Mouse (Mus musculus) intestine, postnatal 0 days (tissue): ENCODE measurements around the gene Olfr430. TPM values are rescaled to one million over a fixed set of nuclear protein-coding genes. Genes with fewer than 3 reads are reported as not detected.

Source experiments
- ATAC-seq: fragments of 200-750 bp; cut with Nextera tagmentation; 2 replicates; pipeline ENCODE4 v1.8.0; 2017; ENCODE audit warnings: mild to moderate bottlenecking, moderate TSS enrichment, moderate library complexity
- H3K27ac ChIP-seq: fragments of 300-500 bp; sonication (generic); 2 replicates; pipeline ENCODE4 v1.5.1; 2014; ENCODE audit warnings: mild to moderate bottlenecking, low read depth, low read length, moderate library complexity
- H3K27me3 ChIP-seq: fragments of 300-500 bp; sonication (generic); replicated peaks from 2 replicates; pipeline ENCODE4 v1.6.1; 2014; ENCODE audit warnings: low read length, mixed read lengths; ENCODE audit not compliant: control insufficient read depth, insufficient read depth
- H3K36me3 ChIP-seq: fragments of 300-500 bp; sonication (generic); 2 replicates; pipeline ENCODE4 v1.6.1; 2014; ENCODE audit warnings: mild to moderate bottlenecking, moderate library complexity; ENCODE audit not compliant: control insufficient read depth, insufficient read depth
- H3K4me1 ChIP-seq: fragments of 300-500 bp; sonication (generic); replicated peaks from 2 replicates; pipeline ENCODE4 v1.6.1; 2014; ENCODE audit warnings: antibody characterized with exemption, low read length, mixed read lengths; ENCODE audit not compliant: control insufficient read depth, insufficient read depth
- H3K4me2 ChIP-seq: fragments of 300-500 bp; sonication (generic); replicated peaks from 2 replicates; pipeline ENCODE4 v1.6.1; 2014; ENCODE audit warnings: low read depth, mild to moderate bottlenecking, moderate library complexity
- H3K4me3 ChIP-seq: fragments of 300-500 bp; sonication (generic); 2 replicates; pipeline ENCODE4 v1.5.1; 2014; ENCODE audit warnings: low read depth, low read length
- H3K9ac ChIP-seq: fragments of 300-500 bp; sonication (generic); 2 replicates; pipeline ENCODE4 v1.6.1; 2014; ENCODE audit warnings: mild to moderate bottlenecking, low read depth, low read length
- H3K9me3 ChIP-seq: fragments of 300-500 bp; sonication (generic); 2 replicates; pipeline ENCODE4 v1.6.1; 2016; ENCODE audit warnings: mixed run types; ENCODE audit not compliant: control insufficient read depth
- CTCF ChIP-seq: sonication (generic); IDR thresholded peaks from 2 replicates; pipeline ENCODE4 v1.5.1; 2016; ENCODE audit warnings: low read depth, mild to moderate bottlenecking, control low read depth, antibody characterized with exemption, moderate library complexity
- WGBS: fragments of 180-500 bp; shearing (Covaris S2); extraction: QIAGEN DNeasy Blood & Tissue Kit; methylation state at CpG from one replicate; pipeline ENCODE4 v1.1.7; 2014; 5-methylcytosine and 5-hydroxymethylcytosine counted together
- polyA plus RNA-seq: library from polyadenylated mRNA; unstranded; fragments of >200 nt; fragmentation: Nextera tagmentation; extraction: Ambion mirVana; gene quantifications from 2 replicates; pipeline ENCODE4 v1.2.1, GENCODE M21; 2015

Gene Olfr430
- polyA plus RNA-seq, 1 experiment from 2014 or later, result not detected

DNA sequence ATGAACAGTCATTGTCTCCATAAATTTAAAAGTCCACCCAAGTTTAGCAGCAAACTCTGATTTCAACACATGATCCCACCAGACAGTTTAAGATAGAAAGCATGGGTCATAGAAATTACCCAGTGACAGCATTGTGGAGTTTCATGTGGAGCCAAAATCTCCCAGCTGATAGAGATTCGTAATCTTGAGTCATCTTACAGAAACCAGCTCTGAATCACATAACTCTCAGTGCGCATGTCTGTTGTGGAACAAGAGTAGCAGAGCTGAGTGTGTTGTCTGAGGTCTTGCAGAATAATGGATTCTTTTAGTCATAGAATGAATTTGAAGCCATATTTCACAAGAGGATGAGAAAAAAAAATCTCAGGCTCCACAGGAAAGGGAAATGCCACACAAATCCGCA is 13.4 kb upstream of the Olfr430 start:
- no peak for TF ChIP-seq CTCF
- Histone ChIP-seq H3K9ac (no peak overlapping the region), H3K27ac (no peak overlapping the region), H3K27me3 (no peaks in the 10 kb centered on the region), H3K36me3 (no peaks in the 10 kb centered on the region), H3K4me2 (no peak overlapping the region), H3K4me1 (no peaks in the 10 kb centered on the region), H3K4me3 (no peak overlapping the region), H3K9me3 (no peaks in the 10 kb centered on the region)
- WGBS, result 72% methylated on average over 3 of the region's 3 CpGs
- ATAC-seq, result no peak

- ATAC-seq, result no peak
- no peak for TF ChIP-seq CTCF
- H3K36me3 ChIP-seq, result no peaks in the 10 kb centered on the region
These were observed 11.2 kb upstream of the Olfr430 start for GRCm38 (mm10) chr1:174055248-174055647.

DNA sequence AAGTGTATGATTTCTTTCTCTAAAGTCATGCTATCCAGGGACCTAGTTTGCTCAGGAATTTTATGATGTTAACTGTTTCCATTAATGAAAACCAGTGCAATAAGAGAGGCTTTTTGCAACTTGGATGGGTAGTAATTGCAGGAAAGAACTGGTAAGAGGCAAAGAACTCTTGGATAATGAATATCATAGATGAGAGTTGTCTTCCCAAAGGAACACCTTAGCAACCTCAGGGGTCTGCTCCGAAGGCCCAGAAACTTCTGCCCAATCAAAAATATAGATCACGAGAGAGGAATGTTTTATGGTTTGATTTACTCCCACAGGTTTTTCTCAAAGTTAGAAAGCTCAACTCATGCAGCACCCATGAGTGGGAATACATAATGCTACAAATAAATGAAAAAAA is 17.6 kb downstream of the Olfr430 start, which contains the start of gene Olfr429:
TSS of gene Olfr429 (plus strand) at position 301 of the 400 bp plus-strand sequence.
- no peaks in the 10 kb centered on the region for H3K36me3 ChIP-seq
- H3K4me3 ChIP-seq, result no peak within 1 kb of the TSS
- no peak within 1 kb of the TSS for H3K4me2 ChIP-seq
- no peak for ATAC-seq
- 88% methylated on average over 2 of the region's 2 CpGs for WGBS
- no peak for TF ChIP-seq CTCF
- H3K27me3 ChIP-seq, result no peaks in the 10 kb centered on the region
- H3K9ac ChIP-seq, result no peak within 1 kb of the TSS
- no peaks in the 10 kb centered on the region for H3K4me1 ChIP-seq
- H3K27ac ChIP-seq, result no peak within 1 kb of the TSS
- H3K9me3 ChIP-seq, result no peaks in the 10 kb centered on the region

More at GRCm38 (mm10) chr1:174055248-174055647, 11.2 kb upstream of the Olfr430 start:
- no peaks in the 10 kb centered on the region for H3K27me3 ChIP-seq
- H3K4me2 ChIP-seq, result no peak overlapping the region
- H3K4me3 ChIP-seq, result no peak overlapping the region
- 71% methylated on average over 2 of the region's 2 CpGs for WGBS
- no peaks in the 10 kb centered on the region for H3K9me3 ChIP-seq
- H3K9ac ChIP-seq, result no peak overlapping the region
- no peak overlapping the region for H3K27ac ChIP-seq
- no peaks in the 10 kb centered on the region for H3K4me1 ChIP-seq

DNA sequence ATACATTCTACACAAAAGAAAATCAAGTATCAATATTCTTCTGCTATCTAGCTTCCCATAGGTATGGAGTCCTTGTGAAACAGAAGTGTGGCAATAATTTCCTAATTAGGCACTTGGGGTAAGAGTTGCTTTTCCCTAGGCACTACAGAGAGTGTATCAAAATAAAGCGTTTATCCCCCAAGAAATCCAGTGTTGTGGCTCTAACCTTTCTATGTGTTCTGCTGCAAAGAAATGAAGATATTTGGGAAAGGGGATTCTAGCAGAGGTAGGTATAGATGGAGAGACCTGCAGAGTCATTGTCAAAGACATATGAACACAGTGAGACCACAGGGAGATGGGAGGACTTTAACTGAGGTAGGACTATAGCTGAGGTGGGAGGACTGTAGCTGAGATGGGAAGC is 30.2 kb downstream of the Olfr430 start, which contains the start of gene Olfr427:
TSS of gene Olfr427 (plus strand) at position 301 of the 400 bp plus-strand sequence.
- ATAC-seq, result no peak
- 83% methylated on average over 1 of the region's 1 CpGs for WGBS
- no peak within 1 kb of the TSS for H3K27ac ChIP-seq
- no peaks in the 10 kb centered on the region for H3K9me3 ChIP-seq
- no peak within 1 kb of the TSS for H3K9ac ChIP-seq
- no peaks in the 10 kb centered on the region for H3K36me3 ChIP-seq
- H3K4me1 ChIP-seq, result no peaks in the 10 kb centered on the region
- H3K27me3 ChIP-seq, result no peaks in the 10 kb centered on the region
- no peak within 1 kb of the TSS for H3K4me3 ChIP-seq
- H3K4me2 ChIP-seq, result no peak within 1 kb of the TSS
- TF ChIP-seq CTCF, result no peak

DNA sequence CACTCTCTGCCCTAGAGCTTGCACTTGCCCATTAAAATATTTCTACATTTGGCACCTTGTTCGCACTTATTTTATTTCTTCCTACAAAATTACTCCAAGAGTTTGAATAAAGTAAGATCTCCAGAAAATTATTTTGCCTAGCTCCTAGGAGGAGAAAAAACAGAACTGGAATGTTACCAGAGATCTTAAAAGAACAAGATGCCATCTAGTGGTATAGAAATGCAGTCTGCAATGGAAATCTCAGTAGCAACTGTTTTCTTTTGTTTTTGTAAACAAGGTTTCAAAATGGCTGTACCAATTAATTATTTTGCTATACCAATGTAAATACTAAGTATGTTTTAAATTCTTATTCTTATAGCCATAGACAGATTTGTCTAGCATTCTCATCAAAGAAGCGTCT is 37.3 kb downstream of the Olfr430 start:
- Histone ChIP-seq H3K4me2 (no peak overlapping the region), H3K4me1 (no peaks in the 10 kb centered on the region), H3K9me3 (no peaks in the 10 kb centered on the region), H3K4me3 (no peak overlapping the region), H3K27ac (no peak overlapping the region), H3K27me3 (no peaks in the 10 kb centered on the region), H3K9ac (no peak overlapping the region), H3K36me3 (no peaks in the 10 kb centered on the region)
- no peak for ATAC-seq
- peak; percentile 61 for TF ChIP-seq CTCF
- 64% methylated on average over 2 of the region's 2 CpGs for WGBS

DNA sequence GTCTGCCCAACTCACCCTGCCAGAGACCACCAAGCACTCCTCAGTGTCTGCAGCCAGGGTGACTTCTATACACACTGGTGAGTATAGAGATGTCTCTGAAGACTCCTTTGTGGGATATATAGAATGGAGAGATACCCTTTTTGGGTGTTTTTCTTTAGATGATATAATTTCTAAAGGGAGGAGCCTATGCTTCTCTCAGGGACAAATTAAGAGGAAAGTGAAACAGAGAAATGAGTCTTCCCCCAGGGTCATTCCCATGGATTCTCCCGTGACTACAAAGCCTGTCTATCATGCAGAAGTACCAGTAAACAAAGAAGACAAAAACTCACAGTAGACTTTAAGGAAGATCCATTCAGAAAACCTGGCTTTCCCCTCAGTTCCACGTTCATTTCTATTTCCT is 54.7 kb downstream of the Olfr430 start, which contains the start of gene Olfr231:
TSS of gene Olfr231 (minus strand) at position 101 of the 400 bp plus-strand sequence.
- Histone ChIP-seq H3K9me3 (no peaks in the 10 kb centered on the region), H3K9ac (no peak within 1 kb of the TSS), H3K27ac (no peak within 1 kb of the TSS), H3K4me1 (no peaks in the 10 kb centered on the region), H3K4me3 (no peak within 1 kb of the TSS), H3K36me3 (no peaks in the 10 kb centered on the region), H3K4me2 (no peak within 1 kb of the TSS), H3K27me3 (no peaks in the 10 kb centered on the region)
- TF ChIP-seq CTCF, result no peak
- WGBS, result 52% methylated on average over 2 of the region's 2 CpGs
- no peak for ATAC-seq

Other genes starting within 250 kb of the Olfr430 start
- 1.3 and 1.6 TPM in 2 replicates for gene Ifi211, start 153.6 kb upstream of the Olfr430 start, polyA plus RNA-seq
- gene Mndal, start 124.1 kb upstream of the Olfr430 start, polyA plus RNA-seq, result 4.3 and 6.1 TPM in 2 replicates
- gene Ifi203, start 123.9 kb upstream of the Olfr430 start, polyA plus RNA-seq, result 3.7 and 5.9 TPM in 2 replicates
- not detected in 2 replicates for gene Ifi202b, start 83.9 kb upstream of the Olfr430 start, polyA plus RNA-seq
- 1.7 and 1.9 TPM in 2 replicates for gene Ifi205, start 34.8 kb upstream of the Olfr430 start, polyA plus RNA-seq
- gene Olfr433, start 25.9 kb upstream of the Olfr430 start, polyA plus RNA-seq, result not detected in 2 replicates
- not detected in 2 replicates for gene Olfr432, start 17.4 kb upstream of the Olfr430 start, polyA plus RNA-seq
- gene Olfr429, start 17.7 kb downstream of the Olfr430 start, polyA plus RNA-seq, result not detected in 2 replicates
- gene Olfr427, start 30.3 kb downstream of the Olfr430 start, polyA plus RNA-seq, result not detected in 2 replicates
- not detected in 2 replicates for gene Olfr231, start 54.6 kb downstream of the Olfr430 start, polyA plus RNA-seq
- not detected in 2 replicates for gene Olfr424, start 64.9 kb downstream of the Olfr430 start, polyA plus RNA-seq
- gene Olfr420, start 89.0 kb downstream of the Olfr430 start, polyA plus RNA-seq, result not detected in 2 replicates
- 0.04 TPM in 1 of 2 replicates, not detected in the other for gene Spta1, start 106.2 kb downstream of the Olfr430 start, polyA plus RNA-seq
- gene Olfr419, start 185.5 kb downstream of the Olfr430 start, polyA plus RNA-seq, result not detected in 2 replicates